Mouse (Mus musculus) lung, postnatal 0 days (tissue): ENCODE results near the gene Dgkb. TPM values are rescaled to one million over a fixed set of nuclear protein-coding genes. Genes with fewer than 3 reads are reported as not detected.

Experiments
- ATAC-seq: fragments of 200-750 bp; cut with Nextera tagmentation; 2 replicates; pipeline ENCODE4 v1.8.0; 2017; ENCODE audit warnings: moderate library complexity
- DNase-seq: peaks from one replicate; pipeline ENCODE4 v3.0.0-alpha.2; 2016; ENCODE audit warnings: low spot score
- H3K27ac ChIP-seq: fragments of 300-500 bp; sonication (generic); 2 replicates; pipeline ENCODE4 v1.5.1; 2014; ENCODE audit warnings: antibody characterized with exemption, mild to moderate bottlenecking, low read length, mixed read lengths
- H3K27me3 ChIP-seq: fragments of 300-500 bp; sonication (generic); replicated peaks from 2 replicates; pipeline ENCODE4 v1.6.1; 2014; ENCODE audit warnings: low read length, mixed read lengths; ENCODE audit not compliant: insufficient read depth
- H3K36me3 ChIP-seq: fragments of 300-500 bp; sonication (generic); 2 replicates; pipeline ENCODE4 v1.6.1; 2014; ENCODE audit warnings: low read length, mixed read lengths; ENCODE audit not compliant: insufficient read depth
- H3K4me1 ChIP-seq: fragments of 300-500 bp; sonication (generic); 2 replicates; pipeline ENCODE4 v1.6.1; 2014; ENCODE audit warnings: antibody characterized with exemption, low read depth, low read length, mixed read lengths; ENCODE audit not compliant: insufficient read depth
- H3K4me2 ChIP-seq: fragments of 300-500 bp; sonication (generic); replicated peaks from 2 replicates; pipeline ENCODE4 v1.6.1; 2014; ENCODE audit warnings: low read depth, mild to moderate bottlenecking, low read length, moderate library complexity, mixed read lengths
- H3K4me3 ChIP-seq: fragments of 300-500 bp; sonication (generic); 2 replicates; pipeline ENCODE4 v1.5.1; 2014; ENCODE audit warnings: low read depth, low read length
- H3K9ac ChIP-seq: fragments of 300-500 bp; sonication (generic); replicated peaks from 2 replicates; pipeline ENCODE4 v1.6.1; 2014; ENCODE audit warnings: low read depth, mild to moderate bottlenecking
- H3K9me3 ChIP-seq: fragments of 300-500 bp; sonication (generic); 2 replicates; pipeline ENCODE4 v1.6.1; 2016; ENCODE audit warnings: low read length, mixed read lengths
- CTCF ChIP-seq: IDR thresholded peaks from 2 replicates; pipeline ENCODE4 v1.5.1; 2016; ENCODE audit warnings: antibody characterized with exemption, mild to moderate bottlenecking
- EP300 ChIP-seq: IDR thresholded peaks from 2 replicates; pipeline ENCODE4 v1.6.1; 2016; ENCODE audit warnings: antibody characterized with exemption, mild to moderate bottlenecking, control low read depth
- WGBS: fragments of 180-500 bp; shearing (Covaris S2); extraction: QIAGEN DNeasy Blood & Tissue Kit; methylation state at CpG from one replicate; pipeline ENCODE4 v1.1.7; 2014; 5-methylcytosine and 5-hydroxymethylcytosine counted together
- polyA plus RNA-seq: library from polyadenylated mRNA; unstranded; fragments of >200 nt; fragmentation: Nextera tagmentation; extraction: Ambion mirVana; gene quantifications from 2 replicates; pipeline ENCODE4 v1.2.1, GENCODE M21; 2015

Gene Dgkb
- polyA plus RNA-seq, 1 experiment from 2014 or later, result 3.5 TPM

- peak; percentile 80 for TF ChIP-seq CTCF
- TF ChIP-seq EP300, result no peak
- DNase-seq (peak; percentile 15), ATAC-seq (no peak)
- WGBS, result 70% methylated on average over 1 of the region's 1 CpGs
- no peak overlapping the region for H3K27ac ChIP-seq
- no peak overlapping the region for H3K4me3 ChIP-seq
- H3K27me3 ChIP-seq, result no peaks in the 10 kb centered on the region
- H3K9me3 ChIP-seq, result no peaks in the 10 kb centered on the region
- H3K36me3 ChIP-seq, result no peaks in the 10 kb centered on the region
- H3K4me1 ChIP-seq, result no peaks in the 10 kb centered on the region
- H3K9ac ChIP-seq, result no peak overlapping the region
- H3K4me2 ChIP-seq, result no peak overlapping the region
Measured at GRCm38 (mm10) chr12:38114990-38115615, 297.6 kb downstream of the Dgkb start.

GRCm38 (mm10) chr12:38123524-38123923, 306.0 kb downstream of the Dgkb start:
- Histone ChIP-seq H3K4me1 (no peaks in the 10 kb centered on the region), H3K4me2 (no peak overlapping the region), H3K4me3 (no peak overlapping the region), H3K9ac (no peak overlapping the region), H3K9me3 (no peaks in the 10 kb centered on the region), H3K36me3 (no peaks in the 10 kb centered on the region), H3K27ac (no peak overlapping the region), H3K27me3 (no peaks in the 10 kb centered on the region)
- TF ChIP-seq EP300 (no peak), CTCF (peak; percentile 60)
- ATAC-seq (no peak), DNase-seq (peak; percentile 32)

GRCm38 (mm10) chr12:38125297-38125696, 307.8 kb downstream of the Dgkb start:
- no peak overlapping the region for H3K4me3 ChIP-seq
- no peaks in the 10 kb centered on the region for H3K9me3 ChIP-seq
- DNase-seq (no peak), ATAC-seq (no peak)
- no peak overlapping the region for H3K27ac ChIP-seq
- WGBS, result 76% methylated on average over 4 of the region's 4 CpGs
- TF ChIP-seq CTCF, result no peak
- TF ChIP-seq EP300, result no peak
- no peak overlapping the region for H3K9ac ChIP-seq
- H3K4me1 ChIP-seq, result no peaks in the 10 kb centered on the region
- no peaks in the 10 kb centered on the region for H3K36me3 ChIP-seq
- no peaks in the 10 kb centered on the region for H3K27me3 ChIP-seq
- no peak overlapping the region for H3K4me2 ChIP-seq

GRCm38 (mm10) chr12:38130209-38130915, 312.8 kb downstream of the Dgkb start:
- TF ChIP-seq EP300, result no peak
- peak; percentile 72 for TF ChIP-seq CTCF
- DNase-seq, result peak; percentile 41
- Histone ChIP-seq H3K9me3 (no peaks in the 10 kb centered on the region), H3K4me1 (no peaks in the 10 kb centered on the region), H3K4me3 (no peak overlapping the region), H3K27me3 (no peaks in the 10 kb centered on the region), H3K4me2 (no peak overlapping the region), H3K9ac (no peak overlapping the region), H3K27ac (no peak overlapping the region), H3K36me3 (no peaks in the 10 kb centered on the region)
- WGBS, result 55% methylated on average over 9 of the region's 9 CpGs
- ATAC-seq, result no peak

GRCm38 (mm10) chr12:38136379-38136778, 318.9 kb downstream of the Dgkb start:
- Histone ChIP-seq H3K4me1 (no peaks in the 10 kb centered on the region), H3K27ac (no peak overlapping the region), H3K9ac (no peak overlapping the region), H3K4me3 (no peak overlapping the region), H3K4me2 (no peak overlapping the region), H3K36me3 (no peaks in the 10 kb centered on the region), H3K27me3 (no peaks in the 10 kb centered on the region), H3K9me3 (no peaks in the 10 kb centered on the region)
- peak; percentile 57 for DNase-seq
- ATAC-seq, result peak; percentile 64
- 29% methylated on average over 5 of the region's 5 CpGs for WGBS
- no peak for TF ChIP-seq CTCF
- no peak for TF ChIP-seq EP300

- no peaks in the 10 kb centered on the region for H3K27me3 ChIP-seq
- TF ChIP-seq EP300 (no peak), CTCF (peak; percentile 50)
- no peaks in the 10 kb centered on the region for H3K9me3 ChIP-seq
- ATAC-seq (no peak), DNase-seq (peak; percentile 14)
- no peak overlapping the region for H3K4me3 ChIP-seq
- H3K9ac ChIP-seq, result no peak overlapping the region
- H3K27ac ChIP-seq, result no peak overlapping the region
- H3K4me2 ChIP-seq, result no peak overlapping the region
- H3K36me3 ChIP-seq, result no peaks in the 10 kb centered on the region
- H3K4me1 ChIP-seq, result no peaks in the 10 kb centered on the region
Measured at GRCm38 (mm10) chr12:38140039-38140438, 322.5 kb downstream of the Dgkb start.
